Mouse (Mus musculus): ENCODE data around the gene Nup133.
A peak's percentile ranks its signal among the peaks of the same experiment; 100 is the strongest.
"Not testable (repeated sequence)": the region's sequence is repeated elsewhere in the genome, so short reads cannot be mapped to it uniquely, and the experiment has no call there.

The Nup133 gene

DNA sequence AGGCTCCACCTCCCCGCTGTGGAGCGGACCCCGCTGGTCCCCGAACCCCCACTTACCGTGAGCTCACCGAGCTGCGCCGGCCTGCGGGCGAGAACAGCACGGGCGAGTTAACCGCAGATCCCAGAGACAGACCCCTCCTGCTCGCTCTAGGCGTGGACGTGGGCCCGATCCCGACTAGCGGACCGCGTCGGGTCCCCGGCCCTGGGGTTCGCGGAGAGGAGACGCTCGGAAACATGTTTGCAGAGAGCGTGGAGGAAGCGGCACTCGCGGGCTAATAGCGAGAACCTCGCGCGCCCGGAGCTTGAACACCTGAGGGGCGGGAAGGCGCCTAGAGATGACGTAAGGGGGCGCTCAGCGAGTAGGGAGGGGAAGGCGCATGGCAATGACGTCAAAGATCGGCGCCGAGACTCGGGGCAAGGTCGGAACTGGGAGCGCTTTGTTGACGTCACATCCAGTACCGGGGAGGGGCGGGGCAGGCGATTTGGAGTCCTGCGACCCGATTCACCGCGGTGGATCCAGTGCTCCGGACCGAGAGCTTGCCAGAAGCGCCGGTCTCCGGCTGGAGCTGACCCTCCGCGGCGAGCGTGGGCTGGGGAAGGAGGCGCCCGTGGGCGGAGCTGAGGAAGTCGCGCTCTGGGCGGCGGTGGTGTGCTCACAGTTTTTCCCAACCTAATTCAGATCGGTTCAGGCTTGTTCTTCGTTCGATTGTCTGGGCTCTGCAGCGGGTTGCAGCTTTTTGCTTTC is at the start of gene Nup133:
Nup133 (minus strand) TSS at position 324 of the 744 bp plus-strand sequence.
- DNase-seq (ENCODE audit: low spot score): peak; percentile 100

DNA sequence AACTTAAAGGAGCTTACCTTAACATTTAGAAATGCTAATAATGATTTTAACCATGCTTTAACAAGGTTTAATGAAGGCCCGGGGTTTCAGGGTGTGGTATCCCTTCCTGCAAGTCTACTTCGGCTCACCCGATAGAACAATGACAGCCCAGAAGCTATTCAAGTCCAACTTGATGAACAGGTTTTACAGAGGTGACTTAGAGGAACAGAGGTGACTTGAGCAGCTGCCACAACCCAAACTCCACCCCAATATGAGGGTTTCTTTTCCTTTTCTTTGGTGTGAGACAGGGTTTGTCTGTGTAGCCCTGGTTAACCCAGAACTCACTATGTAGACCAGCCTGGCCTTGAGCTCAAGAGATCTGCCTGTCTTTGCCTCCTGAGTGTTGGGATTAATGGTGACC is 44.9 kb upstream of the Nup133 start:
- no peak for DNase-seq (ENCODE audit: low spot score)

DNA sequence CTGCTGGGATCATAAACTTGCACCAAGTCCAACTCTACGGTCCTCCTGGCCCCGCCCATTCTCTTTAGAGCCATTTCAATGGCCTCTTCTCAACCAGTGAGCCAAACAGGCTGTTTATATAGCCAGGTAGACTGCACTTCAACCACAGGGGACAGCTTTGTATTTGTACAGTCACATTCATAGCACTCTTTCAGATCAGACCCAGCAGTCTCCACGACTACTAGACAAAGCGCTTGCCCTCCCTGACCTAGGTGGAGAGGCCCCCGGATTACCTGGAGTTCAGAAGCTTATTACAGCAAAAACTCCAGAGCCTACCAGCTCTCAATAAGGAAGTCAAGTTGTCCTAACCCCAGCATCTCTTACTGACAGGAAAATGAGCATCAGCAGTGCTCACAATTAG is 44.5 kb upstream of the Nup133 start:
- DNase-seq (ENCODE audit: low spot score): no peak

DNA sequence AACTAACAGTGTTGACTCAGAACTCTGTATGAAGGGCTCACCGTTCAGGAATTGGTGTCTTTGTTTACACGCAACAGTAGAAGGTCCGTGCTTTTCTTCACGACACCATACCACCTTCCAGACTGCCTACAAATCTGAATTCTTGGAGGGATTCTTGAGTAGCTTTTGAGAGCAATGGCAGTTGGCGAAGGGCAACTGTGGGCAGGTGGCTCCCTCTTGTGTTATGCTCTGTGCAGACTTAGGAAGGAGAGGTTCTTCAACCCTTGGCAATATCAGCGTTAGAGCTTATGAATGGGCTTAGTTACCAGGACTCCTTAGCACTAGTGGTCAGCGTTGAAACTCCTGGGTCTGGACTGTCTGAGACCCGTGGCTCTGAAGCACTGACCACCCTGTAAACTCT is 43.5 kb upstream of the Nup133 start:
- no peak for DNase-seq (ENCODE audit: low spot score)

DNA sequence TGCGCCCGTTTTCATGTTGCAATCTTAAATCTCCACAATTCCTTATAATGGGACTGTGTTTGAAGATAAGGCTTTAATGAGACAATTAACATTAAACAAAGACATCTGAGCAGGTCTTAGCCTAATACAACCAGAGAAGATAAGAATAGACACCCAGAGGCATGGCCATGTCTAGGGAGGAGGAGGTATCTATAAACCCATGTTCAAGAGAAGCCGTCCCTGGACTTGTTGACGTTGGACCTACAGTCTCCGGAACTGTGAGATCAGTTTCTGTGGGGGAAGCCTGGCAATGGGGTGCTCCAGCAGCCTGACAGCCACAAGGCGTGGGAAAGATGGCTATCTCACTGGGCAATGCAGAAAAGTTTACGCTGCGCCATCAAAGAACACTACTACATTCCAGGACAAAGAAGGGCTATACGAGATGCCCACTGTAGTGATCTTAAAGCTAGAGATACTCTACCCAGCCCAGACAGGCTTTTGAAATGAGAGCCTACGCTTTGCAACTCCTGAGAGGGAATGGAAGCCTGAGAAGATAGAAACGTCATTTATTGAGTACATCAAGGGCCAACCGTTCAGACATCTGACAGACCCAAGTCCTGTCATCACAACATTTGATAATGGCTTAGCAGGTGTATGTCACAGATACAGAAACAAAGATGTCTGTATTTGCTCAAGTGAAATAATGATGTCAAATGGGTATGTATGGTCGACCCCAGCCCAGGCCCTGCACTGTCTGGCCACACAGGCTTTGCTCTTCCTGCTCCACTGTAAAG is 41.4 kb upstream of the Nup133 start:
- DNase-seq (ENCODE audit: low spot score): no peak

GRCm38 (mm10) chr8:123989128-123989527 is 40.1 kb upstream of the Nup133 start:
- DNase-seq (ENCODE audit: low spot score): no peak

GRCm38 (mm10) chr8:123988605-123989038 is 39.6 kb upstream of the Nup133 start:
- DNase-seq (ENCODE audit: low spot score): peak; percentile 38

GRCm38 (mm10) chr8:123982826-123983400 is 33.8 kb upstream of the Nup133 start, which contains the start of gene Abcb10:
Gene Abcb10, minus strand, starts transcription at chr8:123983122.
- peak; percentile 94 for DNase-seq (ENCODE audit: low spot score)

- peak; percentile 38 for DNase-seq (ENCODE audit: low spot score)
Observed at GRCm38 (mm10) chr8:123982291-123982793, 33.3 kb upstream of the Nup133 start.

GRCm38 (mm10) chr8:123981674-123982073 is 32.6 kb upstream of the Nup133 start:
- no peak for DNase-seq (ENCODE audit: low spot score)

- no peak for DNase-seq (ENCODE audit: low spot score)
Observed at GRCm38 (mm10) chr8:123980239-123980638, 31.2 kb upstream of the Nup133 start.

- peak; percentile 23 for DNase-seq (ENCODE audit: low spot score)
Observed at GRCm38 (mm10) chr8:123978926-123979325, 29.9 kb upstream of the Nup133 start.

GRCm38 (mm10) chr8:123978166-123978838 is 29.2 kb upstream of the Nup133 start:
- no peak for DNase-seq (ENCODE audit: low spot score)

- DNase-seq (ENCODE audit: low spot score): no peak
Observed at GRCm38 (mm10) chr8:123977499-123977898, 28.4 kb upstream of the Nup133 start.

- DNase-seq (ENCODE audit: low spot score): no peak
Observed at GRCm38 (mm10) chr8:123973495-123973894, 24.4 kb upstream of the Nup133 start.

DNA sequence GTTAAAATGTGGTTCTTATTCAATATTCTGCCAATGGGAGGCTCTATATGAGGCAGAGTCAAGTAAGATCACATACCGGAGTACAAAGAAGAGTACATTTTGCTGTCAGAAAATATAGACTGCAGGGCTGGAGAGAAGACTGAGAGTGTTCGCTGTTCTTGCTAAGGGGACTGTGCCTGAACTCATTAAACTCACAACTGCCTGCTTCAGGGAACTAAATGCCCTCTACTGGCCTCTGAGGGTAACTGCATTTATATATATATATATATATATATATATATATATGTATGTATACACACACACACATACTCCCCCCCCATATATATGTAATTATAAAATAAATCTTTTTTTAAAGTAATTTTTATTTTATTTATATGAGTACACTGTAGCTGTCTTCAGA is 17.8 kb upstream of the Nup133 start:
- peak; percentile 57 for DNase-seq (ENCODE audit: low spot score)

DNA sequence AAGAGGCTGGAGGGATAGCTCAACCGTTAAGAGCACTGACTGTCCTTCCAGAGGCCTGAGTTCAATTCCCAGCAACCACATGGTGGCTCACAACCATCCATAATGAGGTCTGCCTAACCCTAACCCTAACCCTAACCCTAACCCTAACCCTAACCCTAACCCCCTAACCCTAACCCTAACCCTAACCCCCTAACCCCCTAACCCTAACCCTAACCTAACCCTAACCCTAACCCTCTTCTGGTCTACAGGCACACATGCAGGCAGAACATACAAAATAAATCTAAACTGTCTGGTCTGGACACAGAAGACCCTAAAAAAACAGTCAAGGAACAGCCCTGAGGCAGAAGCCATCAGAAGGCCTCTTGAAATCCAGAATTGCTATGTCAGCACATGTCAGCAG is 12.3 kb upstream of the Nup133 start:
- DNase-seq (ENCODE audit: low spot score): no peak

GRCm38 (mm10) chr8:123960556-123960955 is 11.5 kb upstream of the Nup133 start:
- not testable (repeated sequence) for DNase-seq (ENCODE audit: low spot score)

DNA sequence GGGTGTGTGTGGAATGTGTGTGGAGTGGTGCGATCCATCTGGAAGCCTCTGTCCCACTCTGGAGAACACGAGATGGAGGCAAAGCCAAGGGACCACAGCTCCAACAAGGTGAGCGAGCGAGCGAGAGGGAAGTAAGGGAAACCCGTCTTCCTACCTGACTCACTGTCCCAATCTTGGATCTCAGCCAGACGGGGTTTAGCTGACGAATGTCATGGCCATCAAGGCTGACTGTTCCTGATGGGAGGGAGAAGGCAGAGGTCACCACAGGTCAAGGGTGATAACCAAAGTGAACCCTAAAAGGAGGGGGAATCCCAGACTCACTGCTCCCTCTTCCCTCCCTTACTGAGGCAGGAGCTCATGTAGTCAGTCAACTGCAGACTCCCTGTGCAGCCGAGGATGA is 11.0 kb upstream of the Nup133 start:
- no peak for DNase-seq (ENCODE audit: low spot score)

- DNase-seq (ENCODE audit: low spot score): no peak
Observed at GRCm38 (mm10) chr8:123959473-123959872, 10.4 kb upstream of the Nup133 start.

DNA sequence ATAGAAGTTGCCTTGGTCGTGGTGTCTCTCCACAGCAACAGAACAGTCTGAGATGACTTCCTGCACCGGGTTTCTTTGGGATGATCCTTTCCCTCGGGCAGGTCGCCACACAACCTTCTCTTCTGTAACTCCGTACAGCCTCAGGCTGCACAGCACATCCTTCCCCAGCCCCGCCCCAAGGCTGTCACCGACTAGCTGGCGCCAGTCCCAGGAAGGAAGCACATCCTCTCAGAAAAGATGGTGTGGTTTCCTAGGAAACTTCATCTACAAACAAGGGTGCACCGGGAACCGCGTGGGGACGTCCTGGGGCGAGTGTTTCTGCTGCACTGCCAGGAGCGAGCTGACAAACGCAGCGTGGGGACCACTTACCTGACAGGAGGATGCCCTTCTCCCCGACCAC is 9.1 kb upstream of the Nup133 start:
- DNase-seq (ENCODE audit: low spot score): no peak

- no peak for DNase-seq (ENCODE audit: low spot score)
Observed at GRCm38 (mm10) chr8:123954246-123954645, 5.2 kb upstream of the Nup133 start.

Data from embryo, embryonic 10 days (tissue).